Mouse (Mus musculus) cortical plate, adult 2 months (tissue): ENCODE measurements at regions not wholly inside any gene's neighbourhood (a gene's known extent, or its start where the extent isn't known, plus 50 kb on each side); places are given as distances from the start of the nearest gene placed in this dataset.

Experiments used
- H3K27ac ChIP-seq: fragments of 200-500 bp; 2 replicates; pipeline ENCODE4 v1.5.1; 2012; ENCODE audit warnings: low read length, control low read depth, inconsistent platforms; ENCODE audit not compliant: insufficient read depth
- H3K4me1 ChIP-seq: fragments of 200-500 bp; 2 replicates; pipeline ENCODE4 v1.6.1; 2011; ENCODE audit warnings: low read length; ENCODE audit not compliant: control insufficient read depth, insufficient read depth
- H3K4me3 ChIP-seq: fragments of 200-500 bp; 2 replicates; pipeline ENCODE4 v1.5.1; 2011; ENCODE audit warnings: mild to moderate bottlenecking, low read length, control low read depth; ENCODE audit not compliant: insufficient read depth
- CTCF ChIP-seq: fragments of 200-500 bp; IDR thresholded peaks from 2 replicates; pipeline ENCODE4 v1.5.1; 2011; ENCODE audit warnings: mild to moderate bottlenecking, control low read depth, low read length; ENCODE audit not compliant: insufficient read depth; ENCODE audit errors: extremely low read depth
- POLR2A ChIP-seq: fragments of 200-500 bp; IDR thresholded peaks from 2 replicates; pipeline ENCODE4 v1.6.1; 2011; ENCODE audit warnings: mild to moderate bottlenecking, low read length, control low read depth; ENCODE audit not compliant: insufficient read depth; ENCODE audit errors: extremely low read depth

DNA sequence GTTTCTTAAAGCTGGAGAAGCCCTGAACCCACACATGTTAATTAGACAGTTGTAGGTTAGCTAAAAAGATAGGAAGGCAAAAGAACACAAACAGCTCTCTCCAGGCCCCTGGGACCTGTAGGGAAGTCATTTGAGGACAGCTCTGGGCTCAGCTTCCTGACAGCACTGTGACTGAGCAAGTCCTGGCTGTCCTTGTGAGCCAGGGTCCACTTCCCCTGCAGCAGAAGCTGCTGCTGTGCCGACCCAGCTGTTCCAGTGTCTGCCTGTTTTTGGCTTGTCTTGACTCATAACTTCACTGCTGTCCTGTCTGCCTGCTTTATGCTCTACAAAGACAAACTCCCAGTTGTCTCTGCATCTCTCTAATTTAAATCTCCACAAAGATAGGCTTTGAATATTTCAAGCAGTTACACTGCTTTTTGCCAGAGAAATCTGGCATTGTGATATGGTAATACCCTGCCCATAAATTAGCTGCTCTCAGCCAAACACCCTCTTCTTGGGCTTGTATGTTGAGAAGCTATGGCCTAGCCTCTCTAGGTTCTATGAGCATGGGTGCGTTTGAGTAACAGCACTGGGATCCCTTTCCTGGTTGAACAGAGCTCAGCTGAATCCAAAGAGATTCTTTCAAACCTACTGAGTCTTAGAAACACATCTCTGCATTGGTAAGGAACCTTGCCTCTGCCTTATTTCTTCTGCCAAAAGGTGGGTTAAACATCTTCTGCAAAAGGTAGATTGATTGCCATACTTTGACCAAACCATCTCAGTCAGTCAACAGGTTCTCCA is 536.3 kb upstream of the A830018L16Rik start:
- Histone ChIP-seq H3K4me1 (no peaks in the 10 kb centered on the region), H3K4me3 (no peak overlapping the region), H3K27ac (no peak overlapping the region)
- TF ChIP-seq POLR2A (no peak), CTCF (no peak)

DNA sequence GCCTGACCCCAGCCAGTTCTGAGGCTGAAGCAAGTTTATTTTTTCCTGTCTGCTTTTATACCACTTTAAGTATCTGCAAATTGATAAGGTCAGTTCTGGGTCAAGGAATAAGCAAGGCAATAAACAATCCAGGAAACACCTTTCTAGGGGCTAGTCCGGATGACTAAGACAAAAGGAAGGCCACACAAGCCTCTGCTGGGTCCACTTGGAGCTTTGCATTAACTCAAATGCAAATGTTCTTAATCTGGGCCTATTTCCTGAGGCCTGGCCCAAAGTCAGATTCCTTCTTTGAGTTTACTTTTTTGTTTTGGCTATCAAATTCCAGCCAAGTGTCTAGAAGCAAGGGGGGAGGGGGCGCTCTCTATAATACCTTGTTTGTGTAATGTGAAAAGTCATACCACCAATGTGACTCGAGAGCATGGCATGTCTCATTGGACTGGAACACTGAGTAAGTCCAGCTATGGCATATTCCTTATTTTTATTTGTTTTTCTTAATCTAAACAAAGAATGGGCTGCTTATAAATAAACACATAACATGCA is 535.6 kb upstream of the A830018L16Rik start:
- Histone ChIP-seq H3K4me3 (no peak overlapping the region), H3K4me1 (no peaks in the 10 kb centered on the region), H3K27ac (no peak overlapping the region)
- TF ChIP-seq CTCF (no peak), POLR2A (no peak)

DNA sequence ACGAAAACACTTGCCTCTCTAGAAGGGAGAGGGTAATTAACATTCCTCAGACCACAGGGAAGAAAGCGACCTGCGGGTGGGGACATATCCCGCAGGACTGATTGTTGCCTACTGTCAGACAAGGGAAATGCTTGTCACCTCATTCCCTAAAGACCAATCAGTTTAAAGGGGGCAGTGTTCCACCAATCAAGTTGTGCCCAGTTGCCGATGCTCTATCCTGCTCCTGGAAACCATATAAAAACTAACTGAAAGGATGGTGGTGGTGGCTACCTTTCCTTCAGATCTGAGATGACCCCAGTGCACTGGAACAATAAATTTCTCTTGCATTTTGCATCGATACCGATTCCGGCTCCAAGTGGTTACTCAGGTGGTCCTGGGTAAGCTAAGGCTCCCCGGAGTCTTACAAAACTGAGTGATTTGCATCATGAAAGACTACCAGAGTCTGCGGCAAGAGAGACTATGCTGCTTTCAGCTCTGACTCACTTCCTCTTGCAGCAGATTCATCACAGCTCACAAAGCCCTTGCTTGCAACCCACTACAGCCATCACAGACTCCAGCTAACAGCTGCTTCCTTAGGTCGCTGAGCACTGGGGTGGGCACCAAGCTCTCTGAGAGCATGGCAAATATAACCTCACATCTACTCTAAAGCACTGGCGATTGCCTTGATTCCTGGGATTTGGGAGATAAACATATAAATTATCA is 533.7 kb upstream of the A830018L16Rik start:
- TF ChIP-seq CTCF, result no peak
- no peak for TF ChIP-seq POLR2A
- Histone ChIP-seq H3K4me3 (no peak overlapping the region), H3K27ac (no peak overlapping the region), H3K4me1 (no peaks in the 10 kb centered on the region)

DNA sequence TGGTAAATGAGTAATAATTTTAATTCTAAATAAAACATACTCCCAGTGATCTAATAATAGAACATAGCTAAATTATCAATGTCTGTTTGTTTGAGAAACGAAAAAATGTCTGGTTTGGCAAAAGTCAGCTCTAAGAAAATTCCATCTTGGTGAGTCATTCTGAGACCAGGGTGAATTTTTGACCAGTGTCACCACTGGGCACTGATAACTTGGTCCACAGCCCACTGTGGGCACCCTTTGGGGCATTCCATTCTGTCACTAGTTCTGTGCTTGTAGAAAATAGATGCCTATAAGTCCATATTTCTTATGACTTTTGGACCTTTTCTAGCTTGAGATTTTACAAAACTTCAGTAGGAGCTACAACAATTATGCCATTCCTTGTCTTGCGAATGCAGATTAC is 515.1 kb upstream of the A830018L16Rik start:
- Histone ChIP-seq H3K27ac (no peak overlapping the region), H3K4me1 (no peaks in the 10 kb centered on the region), H3K4me3 (no peak overlapping the region)
- TF ChIP-seq CTCF (no peak), POLR2A (no peak)

DNA sequence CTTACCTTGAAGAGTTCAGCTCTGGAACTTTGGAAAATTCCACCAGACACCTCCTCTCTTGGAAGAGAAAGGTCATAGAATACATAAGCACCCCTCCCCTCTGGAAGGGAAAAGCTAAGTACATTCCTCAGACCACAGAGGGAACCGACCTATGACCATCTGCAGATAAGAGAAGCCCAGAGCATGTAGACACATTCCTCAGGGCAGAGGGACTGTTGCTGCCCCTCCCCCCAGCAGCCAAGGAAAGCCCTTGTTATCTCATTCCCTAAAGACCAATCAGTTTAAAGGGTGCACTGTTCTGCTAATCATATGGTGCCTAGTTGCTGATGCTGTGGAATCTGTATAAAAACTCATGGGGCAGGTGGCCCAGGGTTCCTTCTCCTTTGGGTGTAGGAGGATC is 511.2 kb upstream of the A830018L16Rik start:
- H3K27ac ChIP-seq, result no peak overlapping the region
- no peaks in the 10 kb centered on the region for H3K4me1 ChIP-seq
- no peak overlapping the region for H3K4me3 ChIP-seq
- TF ChIP-seq POLR2A (no peak), CTCF (no peak)

DNA sequence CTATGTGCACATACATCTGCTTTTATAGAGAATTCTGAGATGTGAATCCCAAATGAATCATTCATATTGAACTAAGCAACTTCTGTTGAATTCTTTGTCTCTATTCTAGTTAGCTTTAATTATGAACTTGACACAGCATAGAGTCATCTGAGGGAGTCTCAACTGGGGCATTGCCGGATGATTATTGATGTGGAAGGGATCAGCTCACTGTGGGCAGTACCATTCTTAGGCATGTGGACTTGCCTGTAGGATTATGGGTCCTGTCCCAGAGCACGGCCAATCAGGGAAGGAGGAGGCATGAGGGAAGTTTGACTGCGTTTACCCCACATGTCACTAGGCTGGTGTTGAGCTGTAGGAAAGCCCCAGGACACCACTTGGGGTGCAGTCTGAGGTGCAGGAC is 493.9 kb upstream of the A830018L16Rik start:
- TF ChIP-seq CTCF (no peak), POLR2A (no peak)
- Histone ChIP-seq H3K27ac (no peak overlapping the region), H3K4me3 (no peak overlapping the region), H3K4me1 (no peaks in the 10 kb centered on the region)

DNA sequence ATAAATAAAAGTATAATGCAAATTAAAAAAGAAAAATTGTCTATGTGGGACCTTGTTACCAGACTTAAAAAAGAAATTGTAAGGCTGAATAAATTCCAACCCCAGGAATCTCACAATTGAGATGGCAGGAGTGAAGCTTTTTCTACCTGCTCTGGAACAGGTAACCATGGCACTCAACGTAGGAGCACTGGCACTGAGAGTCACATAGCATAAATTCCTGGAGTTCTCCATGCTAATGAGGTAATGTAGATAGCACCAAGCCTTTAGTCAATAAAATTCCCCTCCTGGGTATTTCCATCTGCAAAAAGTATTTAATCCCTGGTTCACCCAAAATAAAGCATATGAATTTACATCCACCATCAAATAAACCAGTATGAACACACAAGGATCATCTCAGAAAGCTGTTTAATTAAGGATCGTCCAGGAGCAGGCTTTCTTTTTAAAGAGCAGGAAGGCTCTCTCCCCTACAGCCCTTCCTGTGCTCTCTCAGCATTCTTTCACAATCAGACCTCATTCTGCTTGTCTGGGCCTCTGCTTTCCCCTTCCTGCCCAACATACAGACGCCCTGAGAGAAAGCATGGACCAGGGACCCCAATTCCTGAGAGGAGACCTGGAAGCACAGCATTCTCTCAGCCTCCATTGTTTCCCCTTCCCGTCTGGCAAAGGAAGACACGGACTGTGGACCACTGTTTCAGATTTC is 481.4 kb upstream of the A830018L16Rik start:
- H3K4me3 ChIP-seq, result no peak overlapping the region
- H3K4me1 ChIP-seq, result no peaks in the 10 kb centered on the region
- no peak overlapping the region for H3K27ac ChIP-seq
- TF ChIP-seq CTCF (no peak), POLR2A (no peak)

DNA sequence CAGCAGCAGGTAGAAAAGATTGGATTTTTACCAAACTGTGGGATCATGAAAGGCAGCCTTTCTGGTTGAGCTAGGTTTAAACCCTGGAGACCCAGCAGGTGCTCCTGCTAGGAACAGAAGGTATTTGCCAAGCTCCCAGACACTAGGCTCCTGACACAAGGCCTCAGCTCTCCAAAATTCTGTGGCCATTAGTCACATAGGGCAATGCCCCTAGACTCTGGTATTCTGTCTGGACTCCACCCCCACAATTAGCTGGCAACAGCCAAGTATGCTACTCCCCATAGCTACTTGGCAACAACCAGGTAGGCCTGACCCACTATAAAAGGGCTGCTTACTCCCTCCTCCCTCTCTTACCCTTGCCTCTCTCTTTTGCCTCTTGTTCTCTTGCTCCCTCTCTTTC is 480.7 kb upstream of the A830018L16Rik start:
- TF ChIP-seq POLR2A (no peak), CTCF (no peak)
- H3K4me1 ChIP-seq, result no peaks in the 10 kb centered on the region

DNA sequence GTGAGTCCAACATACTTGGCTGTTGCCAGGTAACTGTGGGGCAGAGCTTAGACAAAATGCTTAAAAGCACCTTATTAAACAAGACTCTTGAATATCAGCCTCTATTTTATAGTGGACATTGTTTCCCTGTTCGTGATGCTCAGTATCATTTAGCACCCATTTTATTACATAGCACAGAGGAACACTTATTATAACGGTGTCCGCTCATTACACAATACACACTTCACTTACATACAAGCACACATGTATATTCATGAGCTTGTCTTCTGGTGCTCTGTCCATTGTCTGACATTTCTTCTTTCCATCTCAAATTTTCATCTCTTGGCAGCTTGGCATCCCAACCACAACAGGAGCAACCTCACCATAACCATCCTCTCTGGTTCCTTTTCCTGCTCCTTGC is 475.5 kb upstream of the A830018L16Rik start:
- TF ChIP-seq POLR2A, result no peak
- no peak for TF ChIP-seq CTCF
- no peak overlapping the region for H3K4me3 ChIP-seq
- H3K27ac ChIP-seq, result no peak overlapping the region
- no peaks in the 10 kb centered on the region; the same call in 1 of the 2 replicates for H3K4me1 ChIP-seq

More for the DNA sequence above, 480.7 kb upstream of the A830018L16Rik start:
- Histone ChIP-seq H3K27ac (no peak overlapping the region), H3K4me3 (no peak overlapping the region)
